Mouse (Mus musculus) left cerebral cortex, adult 9 months (tissue): ENCODE results near the gene Gtsf1l.

Experiments
- DNase-seq, 2 experiments: peaks; one replicate each; pipeline ENCODE4 v3.0.0; 2022; ENCODE audit warnings: low spot score in 2 of 2

Gtsf1l gene

GRCm38 (mm10) chr2:163052101-163052500 lies 35.6 kb downstream of the Gtsf1l start:
- DNase-seq, result no peak

GRCm38 (mm10) chr2:163051691-163052090 lies 36.0 kb downstream of the Gtsf1l start:
- no peak for DNase-seq

GRCm38 (mm10) chr2:163049116-163049515 lies 38.5 kb downstream of the Gtsf1l start:
- no peak for DNase-seq

DNA sequence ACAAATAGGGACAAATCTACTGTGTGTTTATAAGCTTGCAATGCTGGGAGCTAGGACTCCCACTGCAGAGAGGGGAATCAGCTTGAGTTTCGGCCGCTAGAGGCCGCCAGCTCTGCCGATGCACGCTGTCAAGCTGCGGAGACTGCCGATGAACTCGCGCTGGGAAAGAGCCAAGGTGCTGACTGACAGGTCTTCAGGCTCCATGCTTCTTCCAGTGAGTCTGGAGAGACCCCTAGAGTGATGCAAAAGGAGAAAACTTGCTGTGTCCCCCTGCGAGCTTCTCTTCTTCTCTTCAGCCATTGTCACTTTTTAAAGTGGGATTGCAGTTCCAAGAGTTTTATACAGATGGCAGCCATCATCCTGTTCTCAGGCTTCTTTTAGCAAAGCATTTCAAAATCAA lies 39.5 kb downstream of the Gtsf1l start:
- DNase-seq, result peak in 1 of 2 experiments; percentile 61

DNA sequence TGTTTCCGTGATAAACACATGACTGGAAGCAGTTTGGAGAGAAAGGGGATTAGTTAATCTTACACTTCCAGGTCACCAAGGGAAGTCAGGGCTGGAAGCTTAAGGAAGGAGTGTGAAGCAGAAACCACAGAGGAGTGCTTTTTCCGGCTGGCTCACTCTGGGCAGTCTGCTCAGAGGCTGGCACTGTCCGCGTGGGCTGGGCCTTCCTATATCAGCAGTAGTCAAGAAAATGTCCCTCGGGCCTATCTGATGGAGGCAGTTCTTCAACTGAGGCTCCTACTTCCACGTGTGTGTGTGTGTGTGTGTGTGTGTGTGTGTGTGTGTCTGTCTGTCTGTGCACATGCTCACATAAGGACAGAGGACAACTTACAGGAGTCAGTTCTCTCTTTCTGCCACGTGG lies 47.7 kb downstream of the Gtsf1l start:
- no peak for DNase-seq
